ENCODE assay signal across 24 mouse cellular contexts in the genomic region with DNA sequence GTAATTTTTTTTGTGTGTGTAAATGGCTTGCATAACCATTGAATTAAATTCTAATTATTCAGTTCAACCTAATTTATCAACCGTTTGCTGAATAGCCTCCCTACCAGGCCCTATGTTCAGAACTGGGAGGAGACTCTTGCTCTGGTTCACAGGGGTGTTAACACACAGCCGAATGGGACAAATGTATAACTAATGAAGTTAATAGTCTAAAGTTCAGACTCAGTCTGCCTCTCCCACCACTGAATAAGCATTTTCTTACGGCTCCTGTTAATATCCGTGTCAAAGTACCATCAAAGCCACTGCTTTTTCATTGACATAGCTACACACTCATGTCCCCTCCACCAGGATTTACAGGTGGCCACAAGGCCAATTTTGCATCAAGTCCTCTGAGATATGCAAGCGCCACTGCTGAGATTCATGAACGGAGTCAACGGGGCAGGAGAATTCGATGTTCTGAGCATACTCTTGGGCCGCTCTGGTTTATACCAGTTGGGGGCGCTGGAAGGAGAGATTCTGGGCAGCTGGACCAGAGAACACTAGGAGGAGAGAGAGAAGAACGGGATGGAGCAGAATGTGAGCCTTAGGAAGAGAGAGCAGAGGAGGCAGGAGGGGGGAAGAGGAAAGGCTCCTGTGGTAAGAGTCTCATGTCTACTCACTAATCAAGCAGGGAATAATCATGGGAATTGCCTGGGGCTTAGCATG. TPM values are rescaled to one million over a fixed set of nuclear protein-coding genes. Genes with fewer than 3 reads are reported as not detected.
DNase-seq lines count a peak whose midpoint lies in the region; ATAC-seq and TF ChIP-seq lines count a peak whose summit lies in the region.
"Had no signal": no experiment of that assay in that cellular context is flagged by ENCODE, and none has a peak within 500 bp of the region (broad histone marks: within the 10 kb centered on the region; RNA-seq: fewer than 3 reads in every experiment).

No protein-coding gene starts in this region.

- TF ChIP-seq EP300 in stomach, postnatal 0 days (optimal IDR thresholded peaks at IDR 0.05), result no peak

- WGBS in kidney, adult 2 months, result 52% methylated on average over 11 of the region's 11 CpGs
- WGBS in kidney, embryonic 15.5 days, result 72% methylated on average over 11 of the region's 11 CpGs
- WGBS in stomach, postnatal 0 days, result 57% methylated on average over 11 of the region's 11 CpGs
- 66% methylated on average over 11 of the region's 11 CpGs for WGBS in hindbrain, postnatal 0 days

- H3K9me3 ChIP-seq in kidney, embryonic 15.5 days (replicated peaks), result no peaks in the 10 kb centered on the region
- H3K9me3 ChIP-seq in stomach, postnatal 0 days (ENCODE audit: control insufficient read depth, low read length), result no peaks in the 10 kb centered on the region
- H3K9me3 ChIP-seq in hindbrain, postnatal 0 days (ENCODE audit: low read length), result no peaks in the 10 kb centered on the region
- H3K9me3 ChIP-seq: heart, embryonic 13.5 days; hindbrain, embryonic 15.5 days; midbrain, embryonic 10.5 days had no signal

- H3K4me3 ChIP-seq in kidney, adult 2 months (ENCODE audit: insufficient read depth, low read depth, low read length), result peak overlapping the region; percentile 26; the same call in 1 of the 2 replicates
- no peak overlapping the region for H3K4me3 ChIP-seq in kidney, embryonic 15.5 days (replicated peaks)
- no peak overlapping the region for H3K4me3 ChIP-seq in stomach, postnatal 0 days (ENCODE audit: low read depth, low read length)
- no peak overlapping the region for H3K4me3 ChIP-seq in hindbrain, postnatal 0 days (ENCODE audit: low read length)
- H3K4me3 ChIP-seq: heart, embryonic 13.5 days; hindbrain, embryonic 15.5 days; midbrain, embryonic 10.5 days had no signal

- TF ChIP-seq POLR2A in kidney, adult 2 months (IDR thresholded peaks at IDR 0.05; ENCODE audit: low read depth, low read length), result no peak

- no peaks in the 10 kb centered on the region for H3K36me3 ChIP-seq in kidney, adult 2 months (ENCODE audit: control insufficient read depth, insufficient read depth, low read length)
- H3K36me3 ChIP-seq in kidney, embryonic 15.5 days, result no peaks in the 10 kb centered on the region
- H3K36me3 ChIP-seq in stomach, postnatal 0 days (ENCODE audit: control insufficient read depth, insufficient read depth, low read length), result no peaks in the 10 kb centered on the region
- H3K36me3 ChIP-seq in hindbrain, postnatal 0 days (ENCODE audit: insufficient read depth, low read length), result no peaks in the 10 kb centered on the region
- H3K36me3 ChIP-seq: heart, embryonic 13.5 days; hindbrain, embryonic 15.5 days; midbrain, embryonic 10.5 days had no signal

- peaks cover 10% of the 10 kb centered on the region; the same call in 1 of the 2 replicates for H3K4me1 ChIP-seq in kidney, adult 2 months (ENCODE audit: control insufficient read depth, insufficient read depth, low read length)
- no peaks in the 10 kb centered on the region for H3K4me1 ChIP-seq in kidney, embryonic 15.5 days
- H3K4me1 ChIP-seq in stomach, postnatal 0 days (replicated peaks; ENCODE audit: control insufficient read depth, insufficient read depth), result no peaks in the 10 kb centered on the region
- H3K4me1 ChIP-seq in hindbrain, postnatal 0 days (ENCODE audit: insufficient read depth, low read length), result no peaks in the 10 kb centered on the region
- H3K4me1 ChIP-seq: hindbrain, embryonic 15.5 days; midbrain, embryonic 10.5 days had no signal

- no peak overlapping the region for H3K9ac ChIP-seq in kidney, embryonic 15.5 days
- H3K9ac ChIP-seq in stomach, postnatal 0 days (ENCODE audit: low read length), result no peak overlapping the region
- no peak overlapping the region for H3K9ac ChIP-seq in hindbrain, postnatal 0 days (replicated peaks; ENCODE audit: low read length)
- H3K9ac ChIP-seq: heart, embryonic 13.5 days; hindbrain, embryonic 15.5 days; liver, postnatal 0 days had no signal

- peak; percentile 81 for DNase-seq in kidney, adult 2 months
- peak; percentile 70 to 75 for DNase-seq in lung, adult 18-20 months
- peak; percentile 71 for DNase-seq in lung, postnatal 14 days
- peak; percentile 66 for DNase-seq in stomach, postnatal 0 days (ENCODE audit: low spot score)
- DNase-seq in hindbrain, postnatal 0 days (ENCODE audit: low spot score), result no peak
- DNase-seq in cerebellum, adult 8-10 months, result no peak
- no peak for DNase-seq in ovary, postnatal 10 days (ENCODE audit: low spot score)
- DNase-seq: adrenal gland, postnatal 25 days; cerebellum, adult 11 months; cerebellum, postnatal 36 days; heart, adult 18-20 months; heart, postnatal 36 days; left cerebral cortex, postnatal 4 days; liver, postnatal 0 days; thymus, adult 2 months had no signal

- no peak for TF ChIP-seq CTCF in kidney, adult 2 months (conservative IDR thresholded peaks at IDR 0.05; ENCODE audit: insufficient read depth, insufficient read length, low read depth, low read length)
- TF ChIP-seq CTCF in stomach, postnatal 0 days (IDR thresholded peaks at IDR 0.05; ENCODE audit: low read depth), result peak; percentile 55
- TF ChIP-seq CTCF in hindbrain, postnatal 0 days (IDR thresholded peaks at IDR 0.05; ENCODE audit: low read depth), result no peak

- no peak for ATAC-seq in kidney, embryonic 15.5 days (replicated peaks; ENCODE audit: low FRiP score)
- ATAC-seq in stomach, postnatal 0 days (ENCODE audit: low FRiP score, low TSS enrichment), result peak; percentile 18; the same call in 1 of the 2 replicates
- no peak for ATAC-seq in hindbrain, postnatal 0 days
- ATAC-seq: intestine, embryonic 16.5 days; liver, postnatal 0 days had no signal

- H3K27me3 ChIP-seq in kidney, adult 2 months (replicated peaks; ENCODE audit: control insufficient read depth, insufficient read depth, low read length), result no peaks in the 10 kb centered on the region
- no peaks in the 10 kb centered on the region for H3K27me3 ChIP-seq in kidney, embryonic 15.5 days
- no peaks in the 10 kb centered on the region for H3K27me3 ChIP-seq in stomach, postnatal 0 days (ENCODE audit: control insufficient read depth, insufficient read depth, low read length)
- H3K27me3 ChIP-seq in hindbrain, postnatal 0 days (ENCODE audit: insufficient read depth, low read length), result no peaks in the 10 kb centered on the region
- H3K27me3 ChIP-seq: heart, embryonic 13.5 days; hindbrain, embryonic 15.5 days had no signal

- peak overlapping the region; percentile 85 for H3K27ac ChIP-seq in kidney, adult 2 months (ENCODE audit: insufficient read depth, low read depth, low read length)
- no peak overlapping the region for H3K27ac ChIP-seq in kidney, embryonic 15.5 days
- H3K27ac ChIP-seq in stomach, postnatal 0 days (replicated peaks), result peak overlapping the region; percentile 20; the same call in 1 of the 2 replicates
- no peak overlapping the region for H3K27ac ChIP-seq in hindbrain, postnatal 0 days
- H3K27ac ChIP-seq: heart, embryonic 13.5 days; hindbrain, embryonic 15.5 days; midbrain, embryonic 10.5 days had no signal

- no peak overlapping the region for H3K4me2 ChIP-seq in kidney, embryonic 15.5 days
- H3K4me2 ChIP-seq in stomach, postnatal 0 days (replicated peaks; ENCODE audit: low read depth), result peak overlapping the region; percentile 38; the same call in 1 of the 2 replicates
- no peak overlapping the region for H3K4me2 ChIP-seq in hindbrain, postnatal 0 days (ENCODE audit: low read depth, low read length)
- H3K4me2 ChIP-seq: heart, embryonic 13.5 days; hindbrain, embryonic 15.5 days had no signal

RNA-seq across cellular contexts. Expression of a gene that starts 9.5 kb away (rescaled TPM):
- 0.08 and 0.11 TPM in 2 replicates for polyA plus RNA-seq in kidney, adult 2 months (2012; rRNA removed)
- polyA plus RNA-seq in kidney, embryonic 15.5 days (2015; fragmentation: Nextera tagmentation; extraction: Ambion mirVana), result not detected in 2 replicates
- 591 and 619 TPM in 2 replicates for polyA plus RNA-seq in stomach, postnatal 0 days (2015; fragmentation: Nextera tagmentation; extraction: Ambion mirVana)
- total RNA-seq in hindbrain, postnatal 0 days (2014; rRNA removed), result not detected in 2 replicates
- not detected in 2 replicates for polyA plus RNA-seq in hindbrain, postnatal 0 days (2015; fragmentation: Nextera tagmentation; extraction: Ambion mirVana)
- total RNA-seq: adrenal gland, postnatal 25 days; gastrocnemius, adult 8-10 months; heart, adult 18-20 months; heart, postnatal 36 days; layer of hippocampus, adult 8-10 months; left cerebral cortex, postnatal 4 days; liver, adult 2 months had no signal
- polyA plus RNA-seq: forebrain, embryonic 11.5 days; liver, adult 2 months; liver, postnatal 0 days; midbrain, embryonic 10.5 days had no signal

Comparison
In these comparisons a context has a peak if more than half of its experiments do, and no peak if none do; other contexts are left out.
1. H3K27ac ChIP-seq: peak in kidney, adult 2 months (single experiment) and stomach, postnatal 0 days (single experiment); none in kidney, embryonic 15.5 days (single experiment) and hindbrain, postnatal 0 days (single experiment).
2. DNase-seq: peak in kidney, adult 2 months (single experiment), lung, adult 18-20 months (2 of 2), lung, postnatal 14 days (single experiment) and stomach, postnatal 0 days (single experiment); none in hindbrain, postnatal 0 days (single experiment), cerebellum, adult 8-10 months (single experiment) and ovary, postnatal 10 days (single experiment).
3. RNA of a gene that starts 9.5 kb away (polyA plus RNA-seq): 591 to 619 TPM in stomach, postnatal 0 days; 0.08 to 0.11 TPM in kidney, adult 2 months, not detected in kidney, embryonic 15.5 days and not detected in hindbrain, postnatal 0 days; every median in the first group is over 100 times any median in the second.